Mouse (Mus musculus) C2C12 (cell line): ENCODE measurements around the gene Tagln. TPM values are rescaled to one million over a fixed set of nuclear protein-coding genes. Genes with fewer than 3 reads are reported as not detected.
A peak's percentile ranks its signal among the peaks of the same experiment; 100 is the strongest.

ENCODE experiments used
- H3K27me3 ChIP-seq: one replicate; pipeline ENCODE4 v1.6.1; 2011; ENCODE audit not compliant: control insufficient read depth, insufficient read depth, insufficient read length
- H3K36me3 ChIP-seq: one replicate; pipeline ENCODE4 v1.6.1; 2011; ENCODE audit not compliant: control insufficient read depth, insufficient read depth
- H3K4me3 ChIP-seq: one replicate; pipeline ENCODE4 v1.5.1; 2011; ENCODE audit warnings: mild to moderate bottlenecking, control low read depth; ENCODE audit not compliant: poor library complexity, insufficient read depth, severe bottlenecking
- H3K79me2 ChIP-seq: one replicate; pipeline ENCODE4 v1.6.1; 2011; ENCODE audit not compliant: control insufficient read depth, insufficient read depth
- H3K79me3 ChIP-seq: one replicate; pipeline ENCODE4 v1.6.1; 2011; ENCODE audit warnings: low read depth, control low read depth
- H3ac ChIP-seq: one replicate; pipeline ENCODE3; 2011; ENCODE audit warnings: low read depth; ENCODE audit not compliant: control insufficient read depth, insufficient read length
- CEBPB ChIP-seq: IDR thresholded peaks from one replicate; pipeline ENCODE4 v1.6.1; 2011; ENCODE audit warnings: low read depth, mild to moderate bottlenecking, control low read depth, moderate library complexity
- CTCF ChIP-seq: IDR thresholded peaks from one replicate; pipeline ENCODE4 v1.5.1; 2011; ENCODE audit not compliant: control insufficient read depth, insufficient read depth, insufficient read length
- FOSL1 ChIP-seq: IDR thresholded peaks from one replicate; pipeline ENCODE4 v1.8.0; 2011; ENCODE audit warnings: mild to moderate bottlenecking, low read length; ENCODE audit not compliant: poor library complexity, insufficient read depth, severe bottlenecking
- MAX ChIP-seq: IDR thresholded peaks from one replicate; pipeline ENCODE4 v1.6.1; 2011; ENCODE audit warnings: mild to moderate bottlenecking, control low read depth
- MYOD1 ChIP-seq: IDR thresholded peaks from one replicate; pipeline ENCODE4 v1.6.1; 2011; ENCODE audit warnings: low read depth; ENCODE audit not compliant: control insufficient read depth, insufficient read length
- MYOG ChIP-seq: IDR thresholded peaks from one replicate; pipeline ENCODE4 v1.6.1; 2011; ENCODE audit not compliant: control insufficient read depth, insufficient read length; ENCODE audit errors: extremely low read depth
- USF1 ChIP-seq: IDR thresholded peaks from one replicate; pipeline ENCODE4 v1.6.1; 2011; ENCODE audit warnings: low read depth, mild to moderate bottlenecking, control low read depth, moderate library complexity
- polyA plus RNA-seq: library from polyadenylated mRNA; unstranded; fragments of >200 nt; fragmentation: generic; extraction: Trizol; gene quantifications from one replicate; pipeline ENCODE4 v1.2.1, GENCODE M21; 2012; ENCODE audit warnings: missing spikeins

Tagln gene
- polyA plus RNA-seq, 1 experiment, result 737 TPM

- Histone ChIP-seq H3K4me3 (no peak overlapping the region), H3ac (no peak overlapping the region), H3K79me2 (peaks cover 9% of the 10 kb centered on the region), H3K27me3 (no peaks in the 10 kb centered on the region), H3K79me3 (peaks cover 2% of the 10 kb centered on the region), H3K36me3 (peaks cover 25% of the 10 kb centered on the region)
- no peak for TF ChIP-seq CEBPB
These were observed 23.0 kb upstream of the Tagln start for GRCm38 (mm10) chr9:45958851-45959250.

- Histone ChIP-seq H3K79me2 (peaks cover 16% of the 10 kb centered on the region), H3K27me3 (no peaks in the 10 kb centered on the region), H3K79me3 (peaks cover 2% of the 10 kb centered on the region), H3K36me3 (peaks cover 18% of the 10 kb centered on the region), H3ac (no peak overlapping the region), H3K4me3 (no peak overlapping the region)
- no peak for TF ChIP-seq CTCF
- no peak for TF ChIP-seq CEBPB
- TF ChIP-seq USF1, result no peak
- no peak for TF ChIP-seq MYOD1
- no peak for TF ChIP-seq MAX
- no peak for TF ChIP-seq MYOG
- TF ChIP-seq FOSL1, result no peak
These were observed 22.3 kb upstream of the Tagln start for GRCm38 (mm10) chr9:45958023-45958670.

- peaks cover 24% of the 10 kb centered on the region for H3K79me2 ChIP-seq
- H3K4me3 ChIP-seq, result peak within 1 kb of the TSS; percentile 74
- H3K27me3 ChIP-seq, result no peaks in the 10 kb centered on the region
- H3K79me3 ChIP-seq, result peaks cover 2% of the 10 kb centered on the region
- TF ChIP-seq MYOD1 (no peak), FOSL1 (no peak), CEBPB (no peak), USF1 (no peak), CTCF (no peak), MAX (no peak)
- H3K36me3 ChIP-seq, result peaks cover 14% of the 10 kb centered on the region
- peak within 1 kb of the TSS; percentile 77 for H3ac ChIP-seq
These were observed 19.5 kb upstream of the Tagln start, which contains the start of gene Sidt2 for GRCm38 (mm10) chr9:45955107-45955963. TSS of gene Sidt2 (minus strand) at chr9:45955258.

GRCm38 (mm10) chr9:45954294-45955106 lies 18.6 kb upstream of the Tagln start:
- TF ChIP-seq CEBPB (no peak), CTCF (no peak), FOSL1 (no peak), USF1 (no peak), MAX (no peak)
- Histone ChIP-seq H3ac (peak overlapping the region; percentile 77), H3K79me2 (peaks cover 24% of the 10 kb centered on the region), H3K4me3 (peak overlapping the region; percentile 74), H3K79me3 (peaks cover 2% of the 10 kb centered on the region), H3K27me3 (no peaks in the 10 kb centered on the region), H3K36me3 (peaks cover 16% of the 10 kb centered on the region)

GRCm38 (mm10) chr9:45953511-45954293 lies 17.8 kb upstream of the Tagln start:
- Histone ChIP-seq H3ac (peak overlapping the region; percentile 77), H3K36me3 (peaks cover 22% of the 10 kb centered on the region), H3K4me3 (peak overlapping the region; percentile 74), H3K79me3 (peaks cover 2% of the 10 kb centered on the region), H3K79me2 (peaks cover 24% of the 10 kb centered on the region), H3K27me3 (no peaks in the 10 kb centered on the region)
- no peak for TF ChIP-seq CTCF

- Histone ChIP-seq H3K79me2 (peaks cover 24% of the 10 kb centered on the region), H3ac (no peak overlapping the region), H3K79me3 (peaks cover 2% of the 10 kb centered on the region), H3K27me3 (no peaks in the 10 kb centered on the region), H3K4me3 (no peak overlapping the region), H3K36me3 (peaks cover 22% of the 10 kb centered on the region)
- TF ChIP-seq MYOG (no peak), MYOD1 (no peak), FOSL1 (no peak), USF1 (no peak), CEBPB (no peak), CTCF (no peak)
These were observed 17.0 kb upstream of the Tagln start for GRCm38 (mm10) chr9:45952890-45953289.
